Mouse (Mus musculus) urinary bladder, postnatal 10 days (tissue): ENCODE results near the gene Sult1c2.
"Not testable (repeated sequence)": the region's sequence is repeated elsewhere in the genome, so short reads cannot be mapped to it uniquely, and the experiment has no call there.

Experiments
- DNase-seq: peaks from one replicate; pipeline ENCODE4 v3.0.0; 2022; ENCODE audit warnings: low spot score

The Sult1c2 gene

DNA sequence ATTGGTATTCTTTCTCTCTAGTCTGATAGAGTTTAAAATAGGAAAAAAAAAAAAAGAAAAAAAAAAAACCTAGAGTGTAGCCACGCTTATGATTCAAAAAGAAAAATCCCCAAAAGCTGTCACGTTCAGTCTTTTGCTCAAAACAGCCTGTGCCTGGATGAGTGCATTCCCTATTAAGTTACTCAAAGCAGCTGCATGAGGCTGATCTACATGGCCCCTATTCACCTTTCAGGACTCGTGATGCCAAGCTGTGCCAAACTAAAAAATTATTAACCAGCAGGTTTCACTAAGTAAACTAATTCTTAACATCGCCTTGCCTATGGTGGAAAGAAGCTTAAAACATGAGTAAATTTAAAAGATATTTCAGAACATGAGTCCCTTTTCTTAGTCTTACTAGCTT lies at the start of gene Sult1c2:
Sult1c2 (minus strand) TSS at position 134 of the 400 bp plus-strand sequence.
- DNase-seq = no peak

GRCm38 (mm10) chr17:53879006-53879675 lies 33.0 kb upstream of the Sult1c2 start:
- DNase-seq = not testable (repeated sequence)

DNA sequence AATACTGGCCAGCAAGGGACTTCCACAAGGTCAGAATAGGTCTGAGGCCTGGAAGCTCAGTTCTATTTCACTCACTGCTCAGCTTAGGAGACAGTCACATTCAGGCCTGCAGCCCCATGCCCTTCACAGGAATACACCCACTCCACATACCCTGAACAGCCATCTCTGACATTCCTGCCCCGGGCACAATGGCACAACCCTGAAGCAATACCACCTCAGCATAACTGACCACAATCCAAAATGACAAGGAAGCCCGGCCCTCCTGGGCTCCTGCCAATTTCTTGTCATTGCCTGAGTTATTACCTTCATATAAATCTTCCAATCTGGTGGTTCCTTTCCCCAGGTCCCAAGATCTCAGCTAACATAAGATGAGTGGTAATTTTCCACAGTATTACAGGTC lies 28.3 kb upstream of the Sult1c2 start:
- no peak for DNase-seq

GRCm38 (mm10) chr17:53872192-53872591 lies 26.1 kb upstream of the Sult1c2 start:
- DNase-seq = no peak

DNA sequence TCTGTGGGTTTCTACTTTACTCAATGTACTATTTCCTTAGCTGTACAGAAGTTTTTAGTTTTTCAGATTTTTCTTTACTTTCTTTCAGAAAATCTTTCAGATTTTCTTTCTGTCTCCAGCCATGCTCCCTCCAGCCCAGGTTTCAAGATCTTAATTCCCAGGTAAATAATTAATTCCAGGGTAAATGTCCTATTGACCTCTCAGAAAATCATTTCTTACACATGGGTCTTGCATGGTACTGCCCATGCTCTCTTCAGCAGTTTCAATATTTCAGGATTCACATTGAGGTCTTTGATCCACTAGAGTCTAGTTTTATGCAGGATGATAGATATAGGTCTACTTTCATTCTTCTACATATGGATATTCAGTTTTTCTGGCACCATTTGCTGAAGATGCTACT lies 23.8 kb upstream of the Sult1c2 start:
- no peak for DNase-seq

GRCm38 (mm10) chr17:53865260-53865955 lies 19.3 kb upstream of the Sult1c2 start:
- DNase-seq = no peak

DNA sequence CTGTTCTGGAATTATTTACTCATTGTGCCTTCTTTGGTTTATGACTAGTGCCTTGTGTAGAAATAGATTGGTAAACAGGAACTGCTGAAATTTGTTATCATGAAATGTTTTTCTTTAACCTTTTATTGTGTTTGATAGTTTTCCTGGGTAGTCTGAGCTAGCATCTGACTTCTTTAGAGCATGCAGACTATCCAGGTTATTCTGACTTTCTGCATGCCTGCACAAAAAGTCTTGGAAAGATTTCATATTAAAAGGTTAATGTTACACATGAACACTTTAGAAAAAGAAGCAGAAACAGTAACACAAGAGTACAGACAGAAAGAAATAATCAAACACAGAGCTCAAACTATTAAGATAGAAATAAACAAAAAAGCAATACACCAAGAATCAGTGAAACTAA lies 14.4 kb upstream of the Sult1c2 start:
- DNase-seq = no peak

DNA sequence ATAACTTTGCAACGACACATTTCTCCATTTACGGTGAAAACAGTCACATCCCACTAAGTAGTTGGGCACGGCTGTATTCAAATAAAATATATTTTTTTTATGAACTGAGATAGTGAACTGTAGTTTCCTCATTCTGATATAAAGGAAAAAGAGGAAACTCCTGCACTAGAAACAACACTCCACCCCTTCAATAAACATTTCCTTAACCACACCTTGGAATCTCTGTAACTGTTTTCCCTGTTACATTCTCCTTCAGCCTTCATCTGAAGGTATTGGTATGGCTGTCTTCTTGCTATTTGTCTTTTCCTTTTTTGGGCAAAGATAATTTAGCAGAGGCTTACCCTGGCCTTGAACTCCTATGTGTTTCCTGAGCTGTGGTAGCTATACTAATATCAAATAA lies 8.9 kb upstream of the Sult1c2 start:
- no peak for DNase-seq

GRCm38 (mm10) chr17:53845796-53846195 lies 343 bp downstream of the Sult1c2 start:
- no peak for DNase-seq

- DNase-seq = no peak
Measured at GRCm38 (mm10) chr17:53833366-53833765, 12.8 kb downstream of the Sult1c2 start.

DNA sequence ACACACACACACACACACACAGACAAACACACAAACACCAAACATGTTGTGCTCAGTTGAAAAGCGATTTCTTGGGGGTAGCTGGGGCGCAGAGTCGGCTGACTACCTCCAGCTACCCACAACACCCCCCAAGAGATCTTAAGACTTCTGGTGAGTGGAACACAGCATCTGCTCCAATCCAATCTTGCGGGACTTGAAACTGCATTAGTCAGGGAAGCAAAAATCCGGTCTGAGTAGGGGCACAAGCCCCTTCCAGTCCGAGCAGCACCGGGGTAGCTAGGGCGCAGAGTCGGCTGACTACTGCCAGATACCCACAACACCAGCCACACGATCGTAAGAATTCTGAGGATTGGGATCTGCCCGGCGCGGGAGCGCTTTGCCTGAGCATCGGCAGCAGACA lies 42.2 kb downstream of the Sult1c2 start:
- DNase-seq = not testable (repeated sequence)

GRCm38 (mm10) chr17:53783381-53783780 lies 62.8 kb downstream of the Sult1c2 start:
- DNase-seq = no peak
